Mouse (Mus musculus): ENCODE results near the gene Fkbp11.

Gene Fkbp11

DNA sequence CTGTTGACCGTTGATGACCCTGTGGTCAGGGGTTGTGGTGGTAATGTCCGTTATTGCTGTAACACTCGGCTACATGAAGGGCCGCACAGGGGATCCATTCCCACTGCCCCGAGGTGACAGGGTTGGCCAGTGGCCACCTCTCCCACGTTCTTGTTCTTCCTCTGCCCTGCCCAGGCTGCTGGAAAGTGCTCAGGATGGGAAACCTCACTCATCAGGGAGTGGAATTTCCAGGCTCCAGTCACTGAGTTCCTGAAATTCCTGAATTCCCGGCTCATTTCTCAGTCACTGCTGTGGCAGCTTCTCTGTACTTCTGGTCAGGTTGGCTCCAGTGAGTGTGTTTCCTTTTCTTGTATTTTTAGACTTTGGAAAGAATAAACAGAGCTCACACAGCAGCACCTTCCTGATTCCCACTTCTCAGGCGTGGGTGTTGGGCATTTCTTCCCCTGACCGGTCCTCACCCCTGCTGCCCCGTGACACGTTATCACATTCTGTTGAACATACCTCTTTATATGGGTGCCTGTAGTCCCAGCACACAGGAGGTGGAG is 35.8 kb downstream of the Fkbp11 start:
- no peak for DNase-seq

DNA sequence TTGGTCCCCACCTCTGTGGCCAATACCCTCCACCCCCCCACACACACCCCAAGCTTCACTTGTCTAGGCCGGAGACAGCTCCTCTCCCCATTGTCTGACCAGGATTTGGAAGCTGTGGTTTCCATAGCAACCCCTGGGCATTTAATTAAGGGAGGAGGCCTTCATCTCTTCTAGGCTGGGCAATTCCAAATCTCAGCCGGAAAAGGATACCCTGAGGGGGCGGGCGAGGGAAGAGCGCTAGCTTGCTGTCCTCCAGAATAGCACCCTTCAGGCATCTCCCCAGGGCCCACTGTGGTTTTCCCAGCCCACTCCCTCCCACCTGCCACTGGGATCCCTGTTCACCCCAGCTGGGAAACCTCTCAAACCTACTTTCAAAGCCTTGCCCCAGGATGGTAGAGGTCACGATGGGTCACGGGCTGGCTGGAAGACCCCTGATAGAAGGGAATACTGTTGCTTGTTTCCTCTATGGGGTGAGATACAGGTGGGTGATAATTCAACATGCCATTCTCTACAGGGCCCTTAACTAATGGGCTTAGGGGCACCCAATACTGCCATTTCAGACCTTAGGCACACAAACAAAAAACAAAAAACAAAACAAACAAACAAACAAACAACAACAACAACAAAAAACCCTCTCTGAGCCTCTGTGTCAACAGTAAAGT is 36.4 kb downstream of the Fkbp11 start:
- DNase-seq, result no peak

DNA sequence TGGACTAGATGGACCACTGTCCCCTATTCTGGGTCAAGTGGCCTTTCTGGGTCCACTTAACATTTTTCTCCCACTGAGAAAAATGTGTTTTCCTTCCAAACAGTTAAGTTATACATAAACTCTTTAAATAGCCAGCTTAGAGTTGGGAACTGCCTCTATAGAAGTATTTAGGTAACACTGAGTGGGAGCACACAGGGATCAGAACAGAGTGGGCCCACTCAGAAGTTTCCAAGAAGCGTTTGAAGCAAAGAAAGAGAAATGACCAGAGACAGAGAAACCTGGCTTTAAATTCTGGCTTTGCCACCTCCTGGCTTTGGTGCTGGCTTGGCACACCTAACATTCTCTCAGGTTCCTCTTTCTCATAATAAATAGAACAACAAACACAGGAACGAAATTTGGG is 38.3 kb downstream of the Fkbp11 start:
- DNase-seq, result no peak

DNA sequence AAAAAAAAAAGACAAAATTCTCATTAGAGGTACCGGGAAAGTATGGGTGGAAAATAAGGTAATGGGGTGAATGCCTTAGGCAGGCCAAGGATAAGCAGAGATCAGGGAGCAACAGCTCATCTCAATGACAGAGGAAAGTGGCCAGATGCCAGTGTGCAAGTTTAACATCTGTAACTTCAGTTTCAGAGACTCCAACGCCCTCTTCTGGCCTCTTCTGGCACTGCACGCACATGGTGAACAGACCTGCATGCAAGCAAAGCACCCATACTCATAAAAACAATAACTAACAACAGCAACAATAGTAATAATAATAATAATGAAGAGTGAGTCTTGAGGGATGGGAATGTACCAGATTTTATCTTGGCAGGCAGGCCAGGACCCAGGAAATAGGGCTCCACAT is 42.1 kb downstream of the Fkbp11 start:
- DNase-seq, result no peak

DNA sequence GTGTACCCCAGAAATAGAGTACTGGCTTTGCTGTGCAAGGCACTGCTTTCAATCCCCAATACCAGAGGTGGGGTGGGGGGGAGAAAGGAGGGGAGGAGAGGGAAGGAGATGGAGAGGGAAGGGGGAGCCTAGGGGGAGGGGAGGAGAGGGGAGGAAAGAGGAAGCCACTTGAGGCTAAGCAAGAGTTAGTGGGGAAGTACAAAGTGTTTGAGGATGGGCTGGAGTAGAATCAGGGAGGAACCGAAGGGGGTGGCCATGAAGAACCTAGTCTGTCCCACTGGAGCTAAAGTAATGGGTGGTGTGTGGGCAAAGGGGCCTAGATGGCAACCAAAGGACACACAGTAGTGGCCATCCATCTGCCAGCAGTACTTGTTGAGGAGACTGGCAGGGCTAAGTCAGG is 44.3 kb downstream of the Fkbp11 start:
- DNase-seq, result no peak

DNA sequence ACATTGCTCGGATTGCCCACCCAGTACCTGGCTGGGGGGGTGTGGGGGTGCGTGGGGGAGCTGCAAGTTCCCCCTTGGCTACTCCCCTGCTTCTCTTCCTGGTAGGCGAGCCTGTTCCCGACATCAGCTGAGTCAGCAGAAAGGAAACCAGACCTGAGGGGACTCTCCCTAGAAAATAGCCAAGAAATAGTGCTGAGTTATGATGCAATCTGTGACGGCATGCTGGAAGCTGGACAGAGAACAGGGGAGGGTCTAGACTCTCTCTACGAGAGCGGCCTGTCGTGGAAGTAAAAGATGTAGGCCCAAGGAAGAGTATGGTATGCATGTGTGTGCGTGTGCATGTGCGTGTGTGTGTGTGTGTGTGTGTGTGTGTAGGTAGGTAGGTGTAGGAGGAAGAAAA is 44.8 kb downstream of the Fkbp11 start:
- no peak for DNase-seq

DNA sequence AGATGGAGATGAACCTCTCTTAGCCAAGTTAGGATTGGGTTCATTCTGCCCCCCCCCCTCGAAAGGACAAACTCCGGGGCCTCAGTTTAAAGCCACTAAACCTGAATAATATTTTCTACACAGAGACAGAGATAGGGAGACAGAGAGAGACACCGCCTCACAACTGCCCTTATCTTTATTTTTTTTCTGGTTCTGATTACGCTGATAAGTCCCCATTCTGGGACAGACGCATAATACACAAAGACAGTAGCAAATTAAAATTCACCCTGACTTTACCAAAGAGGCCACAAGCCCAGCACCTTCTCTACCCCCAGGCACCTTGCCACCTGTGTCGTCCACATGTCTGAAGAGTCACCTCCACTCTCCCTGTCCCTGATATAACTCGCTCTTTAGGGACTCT is 46.4 kb downstream of the Fkbp11 start:
- no peak for DNase-seq

DNA sequence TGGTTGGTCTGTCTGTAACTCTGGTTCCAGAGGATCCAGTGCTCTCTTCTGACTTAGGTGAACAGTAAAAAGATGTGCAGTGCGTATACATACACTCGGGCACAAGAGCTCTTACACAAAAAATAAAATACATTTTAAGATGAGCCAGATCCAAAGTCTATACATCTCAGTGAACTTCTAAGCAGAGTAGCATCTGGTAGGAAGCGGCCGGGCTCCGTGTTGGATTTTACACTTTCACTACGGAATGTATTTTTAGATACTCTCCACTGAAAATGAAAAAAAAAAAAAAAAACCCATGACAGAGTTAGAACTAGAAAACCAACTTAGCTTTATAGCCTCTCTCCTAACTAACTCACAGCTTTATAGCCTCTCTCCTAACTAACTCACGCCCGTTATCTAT is 47.3 kb downstream of the Fkbp11 start:
- DNase-seq, result no peak

DNA sequence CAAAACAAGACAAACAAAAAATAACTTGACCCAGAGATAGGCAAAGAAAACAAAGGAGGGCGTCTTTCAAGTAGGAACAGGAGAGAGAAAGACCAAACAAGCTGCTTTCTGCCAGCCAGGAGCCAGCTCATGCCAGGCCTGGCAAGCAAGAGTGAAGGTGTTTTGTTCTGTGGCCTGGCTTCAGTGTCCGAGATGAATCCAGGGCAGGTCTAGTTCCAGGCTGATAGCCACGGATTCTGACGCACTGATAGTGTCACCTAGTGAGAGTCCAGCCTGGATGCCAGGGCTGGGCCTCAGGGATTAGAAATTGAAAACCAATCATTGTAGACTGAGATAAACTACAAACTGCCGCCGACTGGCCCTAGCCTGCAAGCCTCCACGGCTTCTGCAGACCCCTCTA is 50.0 kb downstream of the Fkbp11 start:
- DNase-seq, result no peak

DNA sequence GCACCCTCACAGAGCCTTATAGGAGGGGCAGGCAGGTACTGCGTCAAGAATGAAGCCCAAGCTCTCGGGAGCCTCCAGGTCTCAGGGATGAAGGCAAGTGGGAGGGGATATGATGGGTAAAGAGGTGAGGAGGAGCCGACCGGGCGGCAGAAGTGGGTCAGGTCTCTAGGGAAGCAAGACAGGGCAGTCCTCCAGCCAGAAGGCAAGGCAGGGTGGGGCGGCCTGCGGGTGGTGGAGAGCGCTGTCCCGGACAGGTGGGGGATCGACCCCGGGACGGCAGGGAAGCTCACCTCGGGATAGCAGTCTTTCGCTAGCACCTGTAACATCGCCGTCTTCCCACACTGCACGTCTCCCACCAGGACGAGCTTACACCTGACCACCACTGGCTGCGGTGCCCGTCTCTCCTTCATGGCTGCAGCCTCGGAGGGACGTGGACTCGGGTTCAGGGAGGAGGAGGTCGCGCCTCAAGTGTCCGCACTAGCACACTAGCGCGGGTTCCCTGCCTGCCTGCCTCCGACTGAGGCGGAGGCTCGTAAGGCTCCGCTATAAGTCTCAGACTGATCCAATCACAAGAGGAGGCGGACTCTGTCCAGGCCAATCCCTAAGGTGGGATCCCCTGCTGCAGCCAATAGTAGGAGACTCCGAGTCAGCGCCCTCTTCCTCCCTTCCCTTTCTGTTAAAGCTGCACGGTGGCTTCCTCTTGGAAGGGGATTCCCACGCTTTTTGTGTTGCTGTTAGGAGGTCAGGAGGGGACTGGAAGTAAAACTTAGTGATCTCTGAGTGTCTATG is 50.9 kb downstream of the Fkbp11 start, which contains the start of gene Rnd1:
Gene Rnd1 (minus strand): TSS at position 522 of the 789 bp plus-strand sequence.
- peak; percentile 57 to 58 for DNase-seq

DNA sequence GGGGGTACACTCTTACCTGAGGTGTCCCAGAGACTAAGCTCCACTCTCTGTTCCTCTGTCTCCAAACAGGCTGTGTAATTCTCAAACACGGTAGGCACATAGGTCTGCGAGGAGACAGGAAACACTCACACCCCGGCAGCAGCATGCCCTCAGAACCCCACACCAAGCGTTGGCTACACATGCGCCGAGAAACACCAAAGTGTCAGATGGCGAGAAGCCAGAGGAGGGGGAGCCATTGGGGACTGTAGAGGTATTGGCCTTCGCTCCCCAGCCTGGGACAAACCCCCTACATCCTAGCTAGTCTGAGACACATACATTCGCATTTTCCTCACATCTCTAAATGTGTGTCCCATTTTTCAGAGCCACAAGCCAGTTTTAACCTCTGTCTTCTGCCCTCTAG is 51.5 kb downstream of the Fkbp11 start:
- DNase-seq, result no peak

DNA sequence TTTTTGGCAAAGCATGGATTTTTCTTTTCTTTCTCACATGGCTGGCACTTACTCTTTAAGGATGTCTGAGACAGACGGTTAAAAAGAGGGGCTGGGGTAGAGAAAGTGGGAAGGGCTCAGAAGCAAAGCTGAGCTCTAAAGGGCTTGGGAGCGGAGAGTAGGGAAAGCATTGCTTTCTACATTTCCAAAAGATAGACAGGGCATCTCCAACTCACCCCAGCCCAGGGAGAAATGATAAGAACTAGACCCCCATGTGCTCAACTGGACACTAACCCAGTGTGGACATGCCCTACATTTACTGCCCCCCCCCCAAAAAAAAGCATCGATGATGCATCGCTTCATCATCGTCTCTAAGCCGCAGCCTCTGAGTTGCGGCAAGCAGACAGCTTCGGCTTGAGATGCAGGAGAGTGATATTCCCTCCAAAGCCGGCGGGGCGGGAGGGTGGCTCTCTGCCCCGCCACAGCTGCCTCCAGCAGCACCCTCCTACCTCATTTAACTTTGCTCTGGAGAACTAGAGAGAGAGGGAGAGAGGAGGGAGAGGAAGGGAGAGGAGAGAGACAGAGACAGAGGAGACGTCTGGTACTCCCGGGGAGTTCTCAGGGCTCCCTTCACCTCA is 52.3 kb downstream of the Fkbp11 start:
- no peak for DNase-seq

DNA sequence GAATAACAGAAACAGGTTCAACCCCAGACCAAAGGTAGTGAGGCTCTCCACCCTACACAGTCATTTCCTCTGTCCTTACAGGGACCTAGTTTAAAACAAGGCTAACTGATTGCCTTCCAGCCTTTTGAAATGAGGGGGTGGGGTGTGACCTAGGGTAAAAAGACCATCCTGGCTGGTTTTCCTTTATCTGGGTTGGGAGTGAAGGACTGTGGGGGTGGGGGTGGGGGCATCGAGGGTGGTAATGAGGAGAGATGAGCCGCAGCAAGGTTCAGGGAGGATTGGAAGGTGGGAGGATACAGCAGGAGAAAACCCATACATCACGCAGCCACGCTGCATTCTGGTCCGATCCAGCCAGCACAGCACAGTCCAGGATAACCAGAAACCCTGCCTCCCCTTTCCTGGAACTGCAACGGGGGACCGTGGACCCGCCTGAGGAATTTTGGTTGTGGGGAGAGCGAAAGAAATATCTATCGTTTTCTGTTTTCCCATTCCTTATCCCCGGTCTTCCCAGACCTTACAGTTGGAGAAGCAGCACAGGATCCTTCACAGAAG is 52.9 kb downstream of the Fkbp11 start:
- no peak for DNase-seq
